Mouse (Mus musculus): ENCODE data around the gene Ikbkg. TPM values are rescaled to one million over a fixed set of nuclear protein-coding genes. Genes with fewer than 3 reads are reported as not detected.

The Ikbkg gene
- polyA plus RNA-seq, 1 experiment from 2014 or later: 27.7 TPM

Other genes with a start within 250 kb of the Ikbkg start
- gene Tex28, start 225.5 kb upstream of the Ikbkg start, polyA plus RNA-seq (2014; fragmentation: Nextera tagmentation; extraction: Ambion mirVana): not detected in 2 replicates
- gene Tktl1, start 216.0 kb upstream of the Ikbkg start, polyA plus RNA-seq (2014; fragmentation: Nextera tagmentation; extraction: Ambion mirVana): not detected in 2 replicates
- 243 and 246 TPM in 2 replicates for gene Flna, start 143.5 kb upstream of the Ikbkg start, polyA plus RNA-seq (2014; fragmentation: Nextera tagmentation; extraction: Ambion mirVana)
- gene Emd, start 138.6 kb upstream of the Ikbkg start, polyA plus RNA-seq (2014; fragmentation: Nextera tagmentation; extraction: Ambion mirVana): 24.0 and 31.9 TPM in 2 replicates
- 741 and 756 TPM in 2 replicates for gene Rpl10, start 122.5 kb upstream of the Ikbkg start, polyA plus RNA-seq (2014; fragmentation: Nextera tagmentation; extraction: Ambion mirVana)
- 56.1 and 58.5 TPM in 2 replicates for gene Taz, start 111.4 kb upstream of the Ikbkg start, polyA plus RNA-seq (2014; fragmentation: Nextera tagmentation; extraction: Ambion mirVana)
- gene Dnase1l1, start 111.0 kb upstream of the Ikbkg start, polyA plus RNA-seq (2014; fragmentation: Nextera tagmentation; extraction: Ambion mirVana): 4.6 and 6.2 TPM in 2 replicates
- 116 and 138 TPM in 2 replicates for gene Atp6ap1, start 96.2 kb upstream of the Ikbkg start, polyA plus RNA-seq (2014; fragmentation: Nextera tagmentation; extraction: Ambion mirVana)
- gene Gdi1, start 88.3 kb upstream of the Ikbkg start, polyA plus RNA-seq (2014; fragmentation: Nextera tagmentation; extraction: Ambion mirVana): 469 and 512 TPM in 2 replicates
- gene Fam50a, start 80.3 kb upstream of the Ikbkg start, polyA plus RNA-seq (2014; fragmentation: Nextera tagmentation; extraction: Ambion mirVana): 57.7 and 58.1 TPM in 2 replicates
- 21.2 and 22.5 TPM in 2 replicates for gene Plxna3, start 64.2 kb upstream of the Ikbkg start, polyA plus RNA-seq (2014; fragmentation: Nextera tagmentation; extraction: Ambion mirVana)
- 89.0 and 102 TPM in 2 replicates for gene Lage3, start 39.7 kb upstream of the Ikbkg start, polyA plus RNA-seq (2014; fragmentation: Nextera tagmentation; extraction: Ambion mirVana)
- gene Ubl4a, start 20.1 kb upstream of the Ikbkg start, polyA plus RNA-seq (2014; fragmentation: Nextera tagmentation; extraction: Ambion mirVana): 69.8 and 72.0 TPM in 2 replicates
- 9.6 and 11.6 TPM in 2 replicates for gene Slc10a3, start 19.9 kb upstream of the Ikbkg start, polyA plus RNA-seq (2014; fragmentation: Nextera tagmentation; extraction: Ambion mirVana)
- 27.8 and 30.8 TPM in 2 replicates for gene Fam3a, start within 50 bp of the Ikbkg start, polyA plus RNA-seq (2014; fragmentation: Nextera tagmentation; extraction: Ambion mirVana)
- gene G6pdx, start 35.9 kb downstream of the Ikbkg start, polyA plus RNA-seq (2014; fragmentation: Nextera tagmentation; extraction: Ambion mirVana): 59.4 and 60.7 TPM in 2 replicates
- not detected in 2 replicates for gene Gm6880, start 88.1 kb downstream of the Ikbkg start, polyA plus RNA-seq (2014; fragmentation: Nextera tagmentation; extraction: Ambion mirVana)
- gene Olfr1326-ps1, start 181.6 kb downstream of the Ikbkg start, polyA plus RNA-seq (2014; fragmentation: Nextera tagmentation; extraction: Ambion mirVana): not detected in 2 replicates
- not detected in 2 replicates for gene Olfr1325, start 199.4 kb downstream of the Ikbkg start, polyA plus RNA-seq (2014; fragmentation: Nextera tagmentation; extraction: Ambion mirVana)